Mouse (Mus musculus): ENCODE data around the gene Slc38a4. TPM values are rescaled to one million over a fixed set of nuclear protein-coding genes. Genes with fewer than 3 reads are reported as not detected.

The Slc38a4 gene
- polyA plus RNA-seq, 1 experiment: 0.04 TPM

GRCm38 (mm10) chr15:97041182-97041581, 14.6 kb downstream of the Slc38a4 start:
- H3K27me3 ChIP-seq (ENCODE audit: control insufficient read depth, insufficient read depth, insufficient read length): no peaks in the 10 kb centered on the region
- H3ac ChIP-seq (ENCODE audit: control insufficient read depth, insufficient read length): no peak overlapping the region
- TF ChIP-seq POLR2A (IDR thresholded peaks at IDR 0.05; ENCODE audit: insufficient read length, low read depth) (no peak), E2F4 (IDR thresholded peaks at IDR 0.05; ENCODE audit: insufficient read depth) (no peak), POLR2AphosphoS2 (IDR thresholded peaks at IDR 0.05; ENCODE audit: insufficient read length, low read depth) (no peak), USF1 (IDR thresholded peaks at IDR 0.05; ENCODE audit: low read depth) (no peak), MAX (IDR thresholded peaks at IDR 0.05; ENCODE audit: low read depth) (no peak)
- no peaks in the 10 kb centered on the region for H3K79me2 ChIP-seq (ENCODE audit: control insufficient read depth, insufficient read depth)
- H3K4me3 ChIP-seq: no peak overlapping the region
- no peak overlapping the region for H3K4me2 ChIP-seq (ENCODE audit: low read depth)
- no peaks in the 10 kb centered on the region for H3K36me3 ChIP-seq (ENCODE audit: control insufficient read depth, insufficient read depth)

GRCm38 (mm10) chr15:97037710-97038109, 18.0 kb downstream of the Slc38a4 start:
- TF ChIP-seq MAX (IDR thresholded peaks at IDR 0.05; ENCODE audit: low read depth): no peak
- no peak for TF ChIP-seq CEBPB (IDR thresholded peaks at IDR 0.05; ENCODE audit: insufficient read depth, poor library complexity, severe bottlenecking)
- no peak for TF ChIP-seq TCF12 (IDR thresholded peaks at IDR 0.05; ENCODE audit: insufficient read depth, poor library complexity, severe bottlenecking)
- TF ChIP-seq POLR2A (IDR thresholded peaks at IDR 0.05; ENCODE audit: insufficient read length, low read depth): no peak
- TF ChIP-seq MYOD1 (IDR thresholded peaks at IDR 0.05; ENCODE audit: control insufficient read depth in 1 of 3, insufficient read length in 2 of 3, low read depth in 2 of 3): no peak
- Histone ChIP-seq H3K36me3 (ENCODE audit: control insufficient read depth, insufficient read depth) (no peaks in the 10 kb centered on the region), H3K27me3 (ENCODE audit: control insufficient read depth, insufficient read depth, insufficient read length) (no peaks in the 10 kb centered on the region), H3K79me2 (ENCODE audit: control insufficient read depth, insufficient read depth) (no peaks in the 10 kb centered on the region), H3K4me3 (no peak overlapping the region), H3K4me2 (ENCODE audit: low read depth) (no peak overlapping the region), H3ac (ENCODE audit: control insufficient read depth, insufficient read length) (no peak overlapping the region)

DNA sequence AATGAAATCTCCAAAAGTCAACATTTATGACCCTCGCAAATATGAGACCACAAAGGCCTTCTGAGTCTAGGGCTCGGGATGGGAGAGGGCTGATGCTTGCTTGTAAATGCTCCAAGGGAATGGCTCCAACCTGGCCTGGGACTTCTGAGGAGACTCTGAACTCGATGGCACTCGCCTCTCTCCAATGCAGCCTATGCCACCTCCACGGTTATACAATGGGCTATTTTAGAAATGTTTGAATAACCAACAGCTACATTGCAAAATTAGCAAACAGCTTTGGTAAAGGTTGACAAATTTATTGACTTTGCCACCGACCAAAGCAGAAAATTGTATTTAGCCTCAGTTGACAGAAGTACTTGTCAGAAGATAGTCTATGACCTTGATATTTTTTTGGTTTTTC, 19.9 kb downstream of the Slc38a4 start:
- Histone ChIP-seq H3K36me3 (ENCODE audit: control insufficient read depth, insufficient read depth) (no peaks in the 10 kb centered on the region), H3ac (ENCODE audit: control insufficient read depth, insufficient read length) (no peak overlapping the region), H3K4me2 (ENCODE audit: low read depth) (no peak overlapping the region), H3K4me3 (no peak overlapping the region), H3K27me3 (ENCODE audit: control insufficient read depth, insufficient read depth, insufficient read length) (no peaks in the 10 kb centered on the region), H3K79me2 (ENCODE audit: control insufficient read depth, insufficient read depth) (no peaks in the 10 kb centered on the region)
- TF ChIP-seq SRF (IDR thresholded peaks at IDR 0.05; ENCODE audit: control insufficient read depth, insufficient read length, low read depth) (no peak), POLR2AphosphoS2 (IDR thresholded peaks at IDR 0.05; ENCODE audit: insufficient read length, low read depth) (no peak), MAX (IDR thresholded peaks at IDR 0.05; ENCODE audit: low read depth) (no peak), USF1 (IDR thresholded peaks at IDR 0.05; ENCODE audit: low read depth) (no peak), MYOG (IDR thresholded peaks at IDR 0.05; ENCODE audit: control insufficient read depth in 1 of 3, insufficient read depth in 1 of 3, insufficient read length in 2 of 3, low read depth in 2 of 3) (no peak), REST (IDR thresholded peaks at IDR 0.05; ENCODE audit: insufficient read depth, insufficient read length) (no peak), E2F4 (IDR thresholded peaks at IDR 0.05; ENCODE audit: insufficient read depth) (no peak), POLR2A (IDR thresholded peaks at IDR 0.05; ENCODE audit: insufficient read length, low read depth) (no peak), TCF3 (IDR thresholded peaks at IDR 0.05; ENCODE audit: insufficient read length, low read depth) (no peak), TCF12 (IDR thresholded peaks at IDR 0.05; ENCODE audit: insufficient read depth, poor library complexity, severe bottlenecking) (no peak), MYOD1 (IDR thresholded peaks at IDR 0.05; ENCODE audit: control insufficient read depth in 1 of 3, insufficient read length in 2 of 3, low read depth in 2 of 3) (no peak)

DNA sequence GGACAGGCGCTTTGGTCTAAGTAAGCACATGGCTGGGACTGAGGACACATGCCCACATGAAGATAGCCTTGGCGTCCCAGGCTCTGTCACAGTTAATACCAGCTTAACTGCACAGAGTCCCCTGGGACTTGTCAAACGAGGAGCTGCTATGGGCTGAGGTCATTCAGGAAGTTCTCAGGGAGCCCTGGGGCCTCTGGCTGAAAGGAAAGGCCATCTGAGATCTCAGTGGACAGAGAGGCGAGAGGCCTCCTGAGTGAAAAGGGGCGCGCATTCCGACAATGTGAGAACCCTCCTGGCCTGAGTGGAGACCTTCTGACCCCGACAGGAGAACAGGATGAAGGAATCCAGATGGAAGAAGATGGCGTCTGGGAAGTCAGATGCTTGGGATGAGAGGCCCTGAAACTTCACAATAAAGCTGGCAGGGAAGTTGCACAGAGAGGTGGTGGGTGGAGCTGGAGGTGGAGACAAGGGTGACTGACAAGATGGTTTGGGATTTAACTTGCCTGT, 22.2 kb downstream of the Slc38a4 start:
- no peak for TF ChIP-seq MAX (IDR thresholded peaks at IDR 0.05; ENCODE audit: low read depth)
- no peak for TF ChIP-seq SRF (IDR thresholded peaks at IDR 0.05; ENCODE audit: control insufficient read depth, insufficient read length, low read depth)
- TF ChIP-seq REST (IDR thresholded peaks at IDR 0.05; ENCODE audit: insufficient read depth, insufficient read length): no peak
- no peak for TF ChIP-seq MYOD1 (IDR thresholded peaks at IDR 0.05; ENCODE audit: control insufficient read depth in 1 of 3, insufficient read length in 2 of 3, low read depth in 2 of 3)
- no peak for TF ChIP-seq TCF3 (IDR thresholded peaks at IDR 0.05; ENCODE audit: insufficient read length, low read depth)
- TF ChIP-seq CEBPB (IDR thresholded peaks at IDR 0.05; ENCODE audit: insufficient read depth, poor library complexity, severe bottlenecking): no peak
- TF ChIP-seq USF1 (IDR thresholded peaks at IDR 0.05; ENCODE audit: low read depth): no peak
- TF ChIP-seq MYOG (IDR thresholded peaks at IDR 0.05; ENCODE audit: control insufficient read depth in 1 of 3, insufficient read depth in 1 of 3, insufficient read length in 2 of 3, low read depth in 2 of 3): no peak
- TF ChIP-seq POLR2AphosphoS2 (IDR thresholded peaks at IDR 0.05; ENCODE audit: insufficient read length, low read depth): no peak
- TF ChIP-seq E2F4 (IDR thresholded peaks at IDR 0.05; ENCODE audit: insufficient read depth): no peak
- no peak for TF ChIP-seq TCF12 (IDR thresholded peaks at IDR 0.05; ENCODE audit: insufficient read depth, poor library complexity, severe bottlenecking)
- H3K4me2 ChIP-seq (ENCODE audit: low read depth): no peak overlapping the region
- H3K4me3 ChIP-seq: no peak overlapping the region
- no peaks in the 10 kb centered on the region for H3K79me2 ChIP-seq (ENCODE audit: control insufficient read depth, insufficient read depth)
- H3K27me3 ChIP-seq (ENCODE audit: control insufficient read depth, insufficient read depth, insufficient read length): no peaks in the 10 kb centered on the region
- no peaks in the 10 kb centered on the region for H3K36me3 ChIP-seq (ENCODE audit: control insufficient read depth, insufficient read depth)
- no peak overlapping the region for H3ac ChIP-seq (ENCODE audit: control insufficient read depth, insufficient read length)

DNA sequence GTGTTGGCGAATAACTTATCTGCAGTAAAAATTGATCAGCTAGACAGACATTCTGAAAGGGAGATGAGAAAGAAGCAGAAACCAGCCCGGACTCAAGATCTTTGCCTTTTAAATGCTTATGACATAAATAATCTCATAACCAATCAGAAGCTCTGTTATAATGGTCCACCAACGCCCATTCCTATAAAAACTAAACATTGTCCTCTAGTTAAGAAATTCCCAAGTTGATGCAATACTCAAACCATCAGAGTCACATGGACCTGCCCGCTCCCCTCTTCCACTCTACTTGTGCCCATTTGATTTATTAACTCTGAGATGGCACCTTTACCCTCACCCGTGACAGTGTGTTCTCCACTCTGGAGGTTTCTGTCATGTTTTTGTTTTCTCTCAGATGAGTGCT, 23.9 kb downstream of the Slc38a4 start:
- no peak overlapping the region for H3ac ChIP-seq (ENCODE audit: control insufficient read depth, insufficient read length)
- H3K4me3 ChIP-seq: no peak overlapping the region
- H3K36me3 ChIP-seq (ENCODE audit: control insufficient read depth, insufficient read depth): no peaks in the 10 kb centered on the region
- H3K27me3 ChIP-seq (ENCODE audit: control insufficient read depth, insufficient read depth, insufficient read length): no peaks in the 10 kb centered on the region
- no peaks in the 10 kb centered on the region for H3K79me2 ChIP-seq (ENCODE audit: control insufficient read depth, insufficient read depth)
- H3K4me2 ChIP-seq (ENCODE audit: low read depth): no peak overlapping the region
- TF ChIP-seq REST (IDR thresholded peaks at IDR 0.05; ENCODE audit: insufficient read depth, insufficient read length) (no peak), MAX (IDR thresholded peaks at IDR 0.05; ENCODE audit: low read depth) (no peak)

Measured in myocyte (in vitro differentiated cells).